24 mouse cellular contexts compared by ENCODE assay signal in genomic region chr13:120048186-120048585, GRCm38 (mm10). TPM values are rescaled to one million over a fixed set of nuclear protein-coding genes. Genes with fewer than 3 reads are reported as not detected.
DNase-seq lines count a peak whose midpoint lies in the region; ATAC-seq and TF ChIP-seq lines count a peak whose summit lies in the region.
"Not testable (repeated sequence)": the region's sequence is repeated elsewhere in the genome, so short reads cannot be mapped to it uniquely, and the experiment has no call there.
"Had no signal": no experiment of that assay in that cellular context is flagged by ENCODE, and none has a peak within 500 bp of the region (broad histone marks: within the 10 kb centered on the region; RNA-seq: fewer than 3 reads in every experiment).

No protein-coding gene starts in this region.

- TF ChIP-seq CTCF in G1E (IDR thresholded peaks at IDR 0.05; ENCODE audit: low read depth, low read length), result not testable (repeated sequence)

- not testable (repeated sequence) for H3K9ac ChIP-seq in intestine, embryonic 16.5 days (ENCODE audit: low read depth, low read length); limb, embryonic 15.5 days; lung, embryonic 16.5 days (ENCODE audit: low read length); stomach, embryonic 16.5 days (ENCODE audit: low read length)

- H3K9me3 ChIP-seq in G1E (replicated peaks); intestine, embryonic 16.5 days (ENCODE audit: control insufficient read depth, low read length); limb, embryonic 15.5 days; lung, embryonic 16.5 days (ENCODE audit: control insufficient read depth, low read length); stomach, embryonic 16.5 days (replicated peaks; ENCODE audit: control insufficient read depth, low read length): not testable (repeated sequence)

- not testable (repeated sequence) for H3K4me2 ChIP-seq in intestine, embryonic 16.5 days (ENCODE audit: low read depth, low read length); limb, embryonic 15.5 days; lung, embryonic 16.5 days (ENCODE audit: low read depth, low read length); stomach, embryonic 16.5 days (ENCODE audit: low read depth, low read length)

- ATAC-seq in G1E (ENCODE audit: extremely low read depth, insufficient number of reproducible peaks, low FRiP score, poor library complexity, severe bottlenecking), result peak; percentile 41; the same call in 1 of the 2 replicates
- peak; percentile 45 for ATAC-seq in erythroid progenitor cell, adult 5-6 weeks (replicated peaks; ENCODE audit: low FRiP score, poor library complexity, severe bottlenecking)
- ATAC-seq in intestine, embryonic 16.5 days, result peak; percentile 48; the same call in 1 of the 2 replicates
- peak; percentile 58; the same call in 1 of the 2 replicates for ATAC-seq in limb, embryonic 15.5 days (ENCODE audit: insufficient number of reproducible peaks, low FRiP score, low TSS enrichment, low read depth)
- 0 out of 2 replicates have a peak, but pooled peaks have one; percentile 15 for ATAC-seq in lung, embryonic 16.5 days (ENCODE audit: low read depth)
- ATAC-seq in megakaryocyte-erythroid progenitor cell, adult 5-6 weeks (replicated peaks; ENCODE audit: low FRiP score, low TSS enrichment, poor library complexity, severe bottlenecking), result 0 out of 2 replicates have a peak, but pooled peaks have one; percentile 41
- 0 out of 2 replicates have a peak, but pooled peaks have one; percentile 21 for ATAC-seq in stomach, embryonic 16.5 days (ENCODE audit: insufficient read depth, low FRiP score)

- H3K4me1 ChIP-seq in G1E (ENCODE audit: insufficient read depth, low read depth, low read length); intestine, embryonic 16.5 days (ENCODE audit: control insufficient read depth, insufficient read depth, low read length); limb, embryonic 15.5 days; lung, embryonic 16.5 days (replicated peaks; ENCODE audit: control insufficient read depth, insufficient read depth, low read length); stomach, embryonic 16.5 days (ENCODE audit: control insufficient read depth, insufficient read depth, low read length): not testable (repeated sequence)

- not testable (repeated sequence) for DNase-seq in G1E (ENCODE audit: low spot score)

- H3K27me3 ChIP-seq in G1E (ENCODE audit: insufficient read depth, low read length); intestine, embryonic 16.5 days (replicated peaks; ENCODE audit: control insufficient read depth, insufficient read depth, low read length); limb, embryonic 15.5 days; lung, embryonic 16.5 days (ENCODE audit: control insufficient read depth, insufficient read depth, low read depth, low read length); stomach, embryonic 16.5 days (ENCODE audit: control insufficient read depth, insufficient read depth, low read length): not testable (repeated sequence)

- WGBS in intestine, embryonic 16.5 days, result no CpG with 5 or more reads among the region's 2 CpGs
- WGBS in limb, embryonic 15.5 days, result no CpG with 5 or more reads among the region's 2 CpGs
- no CpG with 5 or more reads among the region's 2 CpGs for WGBS in lung, embryonic 16.5 days
- WGBS in stomach, embryonic 16.5 days, result no CpG with 5 or more reads among the region's 2 CpGs

- not testable (repeated sequence) for H3K4me3 ChIP-seq in G1E (ENCODE audit: low read depth, low read length); intestine, embryonic 16.5 days (ENCODE audit: low read length); limb, embryonic 15.5 days; lung, embryonic 16.5 days (ENCODE audit: low read length); stomach, embryonic 16.5 days (replicated peaks; ENCODE audit: low read length)

- H3K36me3 ChIP-seq in G1E (replicated peaks); intestine, embryonic 16.5 days (ENCODE audit: control insufficient read depth, insufficient read depth, low read length); limb, embryonic 15.5 days; lung, embryonic 16.5 days (ENCODE audit: control insufficient read depth, insufficient read depth, low read length); stomach, embryonic 16.5 days (ENCODE audit: control insufficient read depth, insufficient read depth, low read length): not testable (repeated sequence)

- H3K27ac ChIP-seq in intestine, embryonic 16.5 days (ENCODE audit: low read length); limb, embryonic 15.5 days; lung, embryonic 16.5 days (ENCODE audit: low read length); stomach, embryonic 16.5 days (ENCODE audit: low read length): not testable (repeated sequence)

RNA-seq across cellular contexts. Expression of gene Gm21188, which starts 3.8 kb away (rescaled TPM):
- total RNA-seq in G1E (2014; fragmentation: Nextera tagmentation) (not detected in 2 replicates), G1E (2017) (0.27 and 0.70 TPM in 2 replicates)
- polyA plus RNA-seq in G1E (2012), result 0.02 TPM in 1 of 2 replicates, not detected in the other
- 33.5 and 35.0 TPM in 2 replicates for total RNA-seq in erythroid progenitor cell, adult 5-6 weeks (2015; ENCODE audit: low replicate concordance)
- total RNA-seq in erythroid progenitor cell, adult 5-6 weeks (2017; ENCODE audit: low replicate concordance), result 10.9 and 11.7 TPM in 2 replicates
- not detected in 2 replicates for polyA plus RNA-seq in intestine, embryonic 16.5 days (2015; fragmentation: Nextera tagmentation; extraction: Ambion mirVana)
- polyA plus RNA-seq in limb, embryonic 15.5 days (2015; fragmentation: Nextera tagmentation; extraction: Ambion mirVana), result 0.23 TPM in 1 of 2 replicates, not detected in the other
- polyA plus RNA-seq in lung, embryonic 16.5 days (2015; fragmentation: Nextera tagmentation; extraction: Ambion mirVana), result not detected in 2 replicates
- total RNA-seq in megakaryocyte-erythroid progenitor cell, adult 5-6 weeks (2014; fragmentation: Nextera tagmentation), result 3.7 TPM in 1 of 2 replicates, not detected in the other
- total RNA-seq in megakaryocyte-erythroid progenitor cell, adult 5-6 weeks (2017), result 0.99 TPM in 1 of 2 replicates, not detected in the other
- 0.12 TPM in 1 of 2 replicates, not detected in the other for polyA plus RNA-seq in stomach, embryonic 16.5 days (2015; fragmentation: Nextera tagmentation; extraction: Ambion mirVana)
- total RNA-seq: heart, postnatal 10 days; heart, postnatal 4 days; hindbrain, postnatal 0 days; MEL had no signal
- polyA plus RNA-seq: brain, embryonic 14.5 days; embryonic facial prominence, embryonic 13.5 days; forebrain, embryonic 10.5 days; forebrain, embryonic 15.5 days; heart, embryonic 10.5 days; heart, embryonic 14.5 days; hindbrain, embryonic 13.5 days had no signal

RNA-seq across cellular contexts. Expression of gene Gm36079, which starts 21.4 kb away (rescaled TPM):
- total RNA-seq in G1E (2014; fragmentation: Nextera tagmentation) (not detected in 2 replicates), G1E (2017) (0.35 and 1.7 TPM in 2 replicates)
- polyA plus RNA-seq in G1E (2012), result not detected in 2 replicates
- total RNA-seq in erythroid progenitor cell, adult 5-6 weeks (2015; ENCODE audit: low replicate concordance), result not detected in 2 replicates
- total RNA-seq in erythroid progenitor cell, adult 5-6 weeks (2017; ENCODE audit: low replicate concordance), result not detected in 2 replicates
- not detected in 2 replicates for polyA plus RNA-seq in intestine, embryonic 16.5 days (2015; fragmentation: Nextera tagmentation; extraction: Ambion mirVana)
- polyA plus RNA-seq in limb, embryonic 15.5 days (2015; fragmentation: Nextera tagmentation; extraction: Ambion mirVana), result not detected in 2 replicates
- polyA plus RNA-seq in lung, embryonic 16.5 days (2015; fragmentation: Nextera tagmentation; extraction: Ambion mirVana), result not detected in 2 replicates
- total RNA-seq in megakaryocyte-erythroid progenitor cell, adult 5-6 weeks (2014; fragmentation: Nextera tagmentation), result not detected in 2 replicates
- total RNA-seq in megakaryocyte-erythroid progenitor cell, adult 5-6 weeks (2017), result not detected in 2 replicates
- not detected in 2 replicates for polyA plus RNA-seq in stomach, embryonic 16.5 days (2015; fragmentation: Nextera tagmentation; extraction: Ambion mirVana)
- total RNA-seq: adrenal gland, postnatal 10 days; adrenal gland, postnatal 4 days; gastrocnemius, adult 8-10 months; gastrocnemius, postnatal 36 days; heart, adult 18-20 months; heart, postnatal 10 days; heart, postnatal 4 days; hindbrain, postnatal 0 days; MEL had no signal
- polyA plus RNA-seq: brain, embryonic 14.5 days; CD4-positive, CD25-positive, alpha-beta regulatory T cell, adult 4 months; embryonic facial prominence, embryonic 13.5 days; forebrain, embryonic 10.5 days; forebrain, embryonic 15.5 days; heart, embryonic 10.5 days; heart, embryonic 14.5 days; hindbrain, embryonic 13.5 days; hindbrain, postnatal 0 days had no signal
